Mouse (Mus musculus): ENCODE measurements around the gene Tspan10. TPM values are rescaled to one million over a fixed set of nuclear protein-coding genes. Genes with fewer than 3 reads are reported as not detected.
"Not testable (repeated sequence)": the region's sequence is repeated elsewhere in the genome, so short reads cannot be mapped to it uniquely, and the experiment has no call there.

Tspan10 gene
- not detected for total RNA-seq (2021)
- long read RNA-seq, partial matches to known transcripts, result 1 of 2 reads
- long read RNA-seq, other reads (novel, unspliced or antisense), result 1 of 2 reads

DNA sequence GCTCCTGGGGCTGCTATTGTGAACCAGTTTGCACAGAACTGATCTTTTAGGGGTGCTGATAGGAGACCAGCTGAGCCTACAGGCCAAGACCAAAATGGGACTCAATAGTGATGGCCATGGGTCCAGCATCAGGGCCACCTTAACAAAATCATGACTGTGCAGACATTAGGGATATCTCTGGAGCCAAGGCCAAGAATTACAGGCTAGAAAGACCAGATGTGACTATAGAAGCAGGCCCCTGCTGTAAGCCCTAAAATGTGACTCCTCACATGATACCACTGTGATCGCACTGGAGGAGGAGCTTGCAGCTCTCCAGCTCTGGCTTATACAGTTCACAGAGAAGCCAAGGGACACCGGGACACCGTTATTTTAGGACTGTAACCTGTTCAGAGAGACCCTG is at the start of gene Tspan10:
Gene Tspan10, plus strand, starts transcription at position 301 of the 400 bp plus-strand sequence.
- DNase-seq (ENCODE audit: low spot score in 2 of 2), result no peak

DNA sequence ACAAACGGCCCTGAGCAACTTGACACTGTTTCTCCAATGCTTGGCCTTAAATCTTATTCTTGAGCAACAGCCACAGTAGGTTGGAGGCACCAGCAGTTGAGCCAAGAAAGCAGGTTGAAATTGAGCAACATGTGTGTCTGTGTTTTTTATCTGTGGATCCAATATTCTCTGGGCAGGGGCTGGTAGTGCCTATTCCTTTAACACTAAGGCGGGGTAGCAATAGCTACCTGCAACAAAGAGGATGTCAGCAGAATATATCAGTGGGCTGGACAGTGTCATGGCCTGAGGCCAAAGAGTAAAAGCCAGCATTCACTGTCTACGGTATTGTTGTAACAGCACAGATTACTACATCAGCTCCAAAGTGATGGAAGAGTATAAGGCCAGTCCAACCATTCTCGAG is 46.8 kb upstream of the Tspan10 start:
- DNase-seq (ENCODE audit: low spot score in 2 of 2), result no peak

DNA sequence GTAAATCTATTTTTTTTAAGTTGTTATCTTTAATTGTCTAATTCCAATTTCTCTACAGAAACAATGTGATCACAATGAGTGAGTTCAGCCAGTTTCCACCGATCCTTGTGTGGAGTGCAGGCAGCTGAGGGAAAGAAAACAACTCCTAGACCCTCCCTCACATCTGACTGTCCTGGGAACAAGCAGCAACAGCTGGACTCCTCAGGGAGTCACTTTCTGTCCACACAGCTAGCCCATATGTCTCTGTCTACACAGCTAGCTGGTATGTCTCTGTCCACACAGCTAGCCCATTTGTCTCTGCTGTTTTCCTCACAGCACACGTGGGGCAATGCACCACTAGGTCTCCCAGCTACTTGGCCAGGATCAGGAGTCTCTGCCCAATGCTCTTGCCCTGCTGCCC is 44.8 kb upstream of the Tspan10 start:
- DNase-seq (ENCODE audit: low spot score in 2 of 2), result no peak

DNA sequence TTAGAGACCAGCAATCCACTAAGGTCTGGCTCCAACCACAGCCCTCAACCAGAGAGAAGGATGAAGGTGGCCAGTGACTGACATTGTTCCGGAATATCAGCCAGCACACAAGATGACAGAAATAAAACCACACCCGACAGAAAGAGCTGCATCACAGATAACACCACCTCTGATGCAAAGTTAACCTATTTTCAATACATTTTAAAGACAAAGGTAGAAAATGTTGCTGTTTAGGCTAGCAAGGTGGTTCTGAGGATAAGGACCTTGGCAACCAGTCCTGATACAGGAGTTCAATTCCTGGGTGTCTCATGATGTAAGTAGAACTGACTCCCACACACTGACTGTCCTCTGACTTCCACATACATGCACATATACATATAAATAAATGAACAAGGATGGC is 43.1 kb upstream of the Tspan10 start:
- no peak for DNase-seq (ENCODE audit: low spot score in 2 of 2)

DNA sequence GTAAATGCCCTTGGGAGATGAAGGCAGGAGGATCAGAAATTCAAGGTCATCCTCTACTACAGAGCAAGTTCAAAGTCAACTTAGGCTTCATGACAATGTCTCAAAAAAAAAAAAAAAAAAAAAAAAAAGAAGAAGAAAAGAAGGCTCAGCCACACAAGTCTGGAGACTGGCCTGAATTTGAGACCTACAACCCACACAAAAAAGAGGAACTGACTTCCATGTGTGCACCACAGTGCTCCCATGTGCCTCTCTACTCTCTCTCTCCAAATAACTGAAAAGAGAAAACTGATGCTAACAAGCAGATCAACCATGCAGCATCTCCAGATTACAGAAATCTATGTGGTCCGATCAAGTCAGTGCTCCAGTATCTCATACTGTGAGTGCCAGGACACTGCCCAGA is 37.6 kb upstream of the Tspan10 start:
- no peak for DNase-seq (ENCODE audit: low spot score in 2 of 2)

DNA sequence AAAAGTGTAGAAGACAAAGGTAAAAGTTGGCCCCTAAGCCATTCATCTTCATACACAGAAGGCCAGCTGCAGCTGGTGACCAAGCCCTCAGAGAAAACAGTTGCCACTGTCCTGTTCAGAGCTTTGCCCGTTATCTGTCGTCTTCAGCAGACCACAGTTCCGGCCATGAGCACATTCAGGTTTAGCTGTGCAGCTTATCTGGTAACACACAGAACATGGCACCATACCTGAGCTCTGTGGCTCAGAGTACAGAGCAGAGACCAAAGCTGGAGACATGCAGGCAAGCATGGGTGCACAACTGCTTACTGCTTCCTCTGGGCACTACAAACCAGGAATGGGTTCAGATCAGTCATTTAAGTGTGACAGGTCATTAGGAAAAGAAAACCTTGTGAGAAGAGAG is 36.6 kb upstream of the Tspan10 start:
- no peak for DNase-seq (ENCODE audit: low spot score in 2 of 2)

DNA sequence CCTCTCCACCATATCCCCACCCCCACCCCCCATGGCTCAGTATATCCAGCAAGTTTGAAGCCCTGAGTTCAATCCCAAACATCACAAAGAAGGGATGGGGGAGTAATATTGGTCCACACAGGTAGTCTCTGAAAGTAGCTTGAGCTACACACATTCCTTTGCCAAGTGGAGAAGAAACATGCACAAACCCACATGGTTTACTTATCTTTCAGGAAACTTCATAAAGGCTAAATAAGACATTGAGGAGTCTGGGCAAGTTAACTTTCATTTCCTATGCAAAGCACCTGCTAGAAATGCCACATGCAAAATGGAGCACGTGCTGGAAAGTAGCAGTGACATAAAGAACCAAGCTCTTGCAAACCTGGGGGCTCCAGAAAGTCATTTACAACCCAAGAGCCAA is 36.0 kb upstream of the Tspan10 start:
- no peak for DNase-seq (ENCODE audit: low spot score in 2 of 2)

DNA sequence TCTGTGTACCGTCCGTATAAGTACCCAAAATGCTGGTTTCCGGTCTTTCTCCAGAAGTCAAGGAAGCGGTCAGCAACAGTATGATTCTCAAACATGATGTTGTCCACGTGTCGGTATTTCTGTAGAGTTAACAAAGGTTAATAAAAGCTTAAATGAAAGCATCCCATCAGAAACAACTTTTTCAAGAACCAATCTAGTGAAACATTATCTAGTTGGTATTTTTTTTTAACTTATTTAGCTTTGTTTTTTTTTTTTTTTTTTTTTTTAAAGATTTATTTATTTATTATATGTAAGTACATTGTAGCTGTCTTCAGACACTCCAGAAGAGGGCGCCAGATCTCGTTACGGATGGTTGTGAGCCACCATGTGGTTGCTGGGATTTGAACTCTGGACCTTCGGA is 28.8 kb upstream of the Tspan10 start:
- not testable (repeated sequence) for DNase-seq (ENCODE audit: low spot score in 2 of 2)

DNA sequence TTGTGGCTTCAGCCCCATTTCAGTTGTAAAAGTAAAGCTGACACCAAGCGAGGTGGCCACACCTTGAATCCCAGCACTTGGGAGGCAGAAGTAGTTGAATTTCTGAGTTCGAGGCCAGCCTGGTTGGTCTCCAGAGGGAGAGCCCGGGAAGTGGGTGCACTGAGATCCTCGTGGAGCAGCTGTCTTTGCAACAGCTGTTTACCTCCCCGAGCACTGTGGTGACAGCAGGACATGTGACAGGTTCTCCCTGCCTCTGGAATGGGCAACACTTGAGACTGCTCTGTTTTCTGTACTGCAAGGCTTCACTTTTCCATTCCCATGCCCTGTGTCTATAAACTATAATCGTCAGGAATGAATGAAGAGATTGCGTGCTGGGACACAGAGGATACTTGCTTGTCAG is 24.6 kb upstream of the Tspan10 start:
- DNase-seq (ENCODE audit: low spot score in 2 of 2), result no peak

DNA sequence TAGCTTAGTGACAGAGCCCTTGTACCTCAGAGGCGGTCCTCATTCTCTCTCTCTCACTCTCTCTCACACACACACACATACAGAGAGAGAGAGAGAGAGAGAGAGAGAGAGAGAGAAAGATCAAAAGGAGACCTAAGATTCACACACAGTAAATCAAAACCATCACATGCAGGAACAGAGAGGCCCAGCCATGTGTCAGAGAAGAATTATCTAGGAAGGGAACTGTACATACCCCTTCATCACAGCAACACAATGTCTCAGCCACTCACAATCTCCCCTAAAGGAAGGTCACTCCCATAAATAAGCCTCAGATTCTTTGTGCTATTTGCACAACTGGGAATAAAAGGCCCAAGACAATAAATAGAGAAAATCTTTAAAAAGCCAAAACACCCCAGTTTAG is 23.9 kb upstream of the Tspan10 start:
- DNase-seq (ENCODE audit: low spot score in 2 of 2), result no peak

DNA sequence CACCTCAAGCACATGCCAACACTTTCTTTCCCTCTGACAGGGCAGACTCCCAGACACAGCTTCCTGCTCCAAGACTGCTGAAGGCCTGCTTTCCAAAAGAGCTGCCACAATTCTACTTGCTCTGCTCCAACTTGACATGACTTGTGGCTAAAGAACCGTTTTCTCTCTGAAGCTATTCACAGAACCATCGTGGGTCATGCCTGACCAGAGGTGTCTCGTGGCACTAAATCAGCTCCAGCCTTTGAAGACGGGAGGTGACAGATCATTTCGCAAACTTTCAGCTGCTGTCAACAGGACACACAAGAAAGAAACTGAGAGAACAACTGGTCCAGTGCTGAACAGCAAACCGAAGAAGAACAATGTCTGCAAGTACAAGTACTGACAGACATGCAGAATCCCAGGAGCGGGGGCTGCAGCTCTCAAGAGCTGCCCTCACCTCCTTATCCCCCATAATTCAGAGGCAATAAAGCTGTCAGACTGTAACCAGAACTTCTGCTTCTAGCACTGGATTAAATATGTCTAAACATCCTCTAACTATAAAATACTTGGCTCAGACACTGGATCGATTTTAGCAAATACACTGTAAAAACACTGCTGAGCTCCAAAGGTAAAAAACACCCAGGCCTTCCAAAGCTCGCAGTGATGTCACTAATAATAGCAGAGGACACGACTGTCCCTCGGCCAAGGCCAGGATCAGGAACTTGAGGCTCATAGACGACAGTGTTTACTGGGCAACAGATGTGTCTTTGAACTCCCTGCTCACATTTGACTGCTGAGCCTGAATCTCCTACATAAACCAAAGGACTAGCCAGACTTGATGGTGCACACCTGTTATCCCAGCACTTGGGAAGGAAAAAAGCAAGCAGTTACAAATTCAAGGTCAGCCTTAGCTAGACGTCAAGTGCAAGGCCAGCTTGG is 19.5 kb upstream of the Tspan10 start:
- DNase-seq (ENCODE audit: low spot score in 2 of 2), result no peak

DNA sequence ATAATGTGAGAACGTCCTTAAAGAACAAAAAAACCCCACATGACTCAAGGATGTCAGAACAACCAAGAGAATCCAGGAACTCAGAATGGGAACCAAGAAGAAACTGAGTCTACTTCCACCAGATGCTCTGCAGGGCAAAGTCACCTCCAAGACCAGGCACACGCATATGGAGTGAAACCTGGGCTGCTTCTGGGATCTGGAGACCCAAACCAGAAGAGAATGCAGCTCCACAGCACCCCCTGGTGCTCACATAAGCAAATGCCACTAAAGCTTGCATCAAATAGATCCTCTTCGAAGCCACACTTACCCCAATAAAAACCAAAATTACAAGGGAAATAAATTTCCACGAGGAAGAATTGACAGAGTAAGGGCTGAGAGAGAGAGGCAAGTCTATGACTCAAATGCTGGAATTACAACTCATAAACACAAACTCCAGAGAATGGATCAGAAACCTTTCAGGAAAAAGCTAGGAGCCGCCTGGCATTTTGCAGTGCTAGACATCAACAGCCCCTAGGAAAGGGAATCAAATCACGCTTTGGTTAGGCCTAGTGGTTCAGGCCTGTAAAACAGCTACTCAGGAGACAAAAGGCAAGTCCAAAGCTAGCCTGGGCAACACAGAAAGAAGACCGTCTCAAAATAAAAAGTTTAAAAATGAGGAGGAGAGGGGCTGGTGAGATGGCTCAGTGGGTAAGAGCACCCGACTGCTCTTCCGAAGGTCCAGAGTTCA is 18.7 kb upstream of the Tspan10 start:
- DNase-seq (ENCODE audit: low spot score in 2 of 2), result peak; percentile 30 to 72

DNA sequence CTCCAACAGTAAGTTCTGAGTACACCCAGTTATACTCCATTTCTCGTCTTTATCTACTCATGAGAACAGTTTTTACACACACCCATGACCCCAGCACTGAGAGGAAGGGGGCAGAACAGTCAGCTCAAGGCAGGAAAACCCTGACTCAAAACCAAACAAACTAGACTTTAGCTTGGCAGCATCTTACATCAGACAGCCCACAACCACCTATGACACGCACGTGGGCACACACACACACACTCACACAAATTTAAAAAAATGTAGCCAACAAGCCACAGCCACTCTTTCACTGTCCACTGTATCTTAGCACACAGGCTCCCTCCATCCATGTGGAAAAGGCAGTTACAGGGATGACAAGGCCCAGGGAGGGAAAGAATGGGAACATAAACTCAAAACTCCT is 15.7 kb upstream of the Tspan10 start:
- no peak for DNase-seq (ENCODE audit: low spot score in 2 of 2)

DNA sequence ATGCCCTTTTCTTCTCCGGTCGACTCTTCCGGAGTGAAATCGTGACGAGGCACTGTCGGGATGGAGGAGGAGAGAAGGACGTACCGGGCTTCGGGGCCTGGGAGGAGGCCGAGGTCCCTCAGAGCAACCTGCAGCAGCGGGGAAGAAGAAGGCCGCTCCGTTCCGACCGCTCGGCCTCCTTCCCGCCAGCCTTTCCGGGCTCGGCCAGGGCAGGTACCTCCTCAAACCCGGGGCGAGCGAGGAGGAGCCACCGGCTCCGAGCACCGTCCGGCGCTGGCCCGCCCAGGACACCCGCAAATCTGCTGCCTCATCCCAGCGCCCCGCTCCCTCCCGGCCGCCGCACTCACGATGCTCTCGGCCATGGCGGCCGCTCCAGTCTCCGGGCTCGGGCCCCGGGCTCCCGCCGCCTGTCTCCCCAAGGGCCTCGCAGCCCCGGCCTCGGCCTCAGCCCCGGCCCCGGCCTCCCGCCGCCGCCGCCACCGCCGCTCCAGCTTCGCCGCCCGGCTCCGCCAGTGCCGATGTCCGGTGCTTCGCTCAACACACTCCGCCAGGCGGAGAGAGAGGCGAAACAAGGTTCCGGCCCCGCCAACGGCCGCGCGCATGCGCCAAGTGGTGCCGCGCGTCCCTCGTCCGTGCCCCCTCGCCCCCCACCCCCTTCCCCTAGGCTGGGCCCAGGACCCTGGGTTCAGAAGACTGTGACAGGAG is 5.1 kb upstream of the Tspan10 start, which contains the start of gene Nploc4:
Gene Nploc4, minus strand, starts transcription at position 557 of the 705 bp plus-strand sequence.
- peak; percentile 75 to 86 for DNase-seq (ENCODE audit: low spot score in 2 of 2)

DNA sequence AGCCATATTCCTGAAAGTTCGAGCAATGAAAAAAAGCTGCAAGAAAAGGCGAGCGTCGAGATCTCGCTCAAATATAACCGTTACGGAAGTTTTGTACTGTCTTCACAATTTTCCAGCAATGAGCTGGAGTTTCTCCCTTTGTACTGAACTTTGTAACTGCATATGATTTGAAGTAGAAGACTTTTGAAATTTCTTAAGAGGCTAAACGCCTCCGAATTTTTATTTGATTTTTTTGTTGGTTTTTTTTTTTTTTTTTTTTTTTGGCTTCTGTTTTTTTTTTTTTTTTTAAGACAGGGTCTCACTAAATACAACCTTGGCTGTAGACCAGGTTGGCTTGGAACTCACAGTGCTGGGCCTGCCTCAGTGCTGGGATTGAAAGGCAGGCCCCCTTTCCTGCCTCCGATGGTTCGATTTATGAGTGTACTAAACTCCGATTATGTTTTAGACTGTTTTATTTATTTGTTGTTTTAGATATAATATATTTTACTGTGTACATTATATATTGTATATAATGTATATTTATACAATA is 4.5 kb upstream of the Tspan10 start:
- no peak for DNase-seq (ENCODE audit: low spot score in 2 of 2)

DNA sequence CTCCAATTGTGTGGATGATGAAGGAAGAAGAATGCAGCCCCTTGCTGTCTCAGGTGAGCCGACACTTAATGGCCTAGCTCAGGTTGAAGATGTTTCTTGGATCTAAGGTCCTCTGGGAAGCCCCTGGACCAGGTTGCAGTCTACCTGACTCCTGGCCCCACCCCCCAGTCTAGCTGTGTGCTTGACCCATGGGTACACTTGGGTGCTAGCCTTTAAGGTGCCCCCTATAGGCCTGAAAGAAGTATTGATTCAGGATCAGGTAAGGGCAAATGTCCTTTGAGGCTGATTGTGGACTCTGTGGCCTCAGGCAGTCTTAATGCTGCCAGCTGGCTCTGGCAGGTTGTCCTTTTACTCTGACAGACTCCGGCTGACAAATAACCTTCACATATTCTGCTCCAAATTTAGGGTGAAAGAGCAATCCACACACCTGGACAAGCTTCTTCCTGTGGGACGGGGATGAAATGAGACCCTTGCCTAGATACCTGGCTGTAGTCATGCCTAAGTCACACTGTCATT is 379 bp downstream of the Tspan10 start:
- DNase-seq (ENCODE audit: low spot score in 2 of 2), result no peak

DNA sequence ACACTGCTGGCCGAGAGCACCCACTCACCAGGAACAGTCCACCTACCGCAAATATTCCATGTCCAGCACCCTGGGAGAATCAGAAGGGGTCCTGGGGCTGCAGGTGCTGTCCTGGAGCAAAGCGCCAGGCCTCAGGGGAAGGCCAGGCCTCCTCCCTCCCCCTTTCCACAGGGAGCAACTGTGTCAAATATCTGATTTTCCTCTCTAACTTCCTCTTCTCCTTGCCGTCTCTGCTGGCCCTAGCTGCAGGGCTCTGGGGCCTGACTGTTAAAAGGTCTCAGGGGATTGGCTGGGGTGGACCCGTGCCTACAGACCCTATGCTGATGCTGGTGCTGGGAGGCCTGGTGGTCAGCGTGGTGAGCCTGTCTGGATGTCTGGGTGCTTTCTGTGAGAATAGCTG is 1.7 kb downstream of the Tspan10 start:
- DNase-seq (ENCODE audit: low spot score in 2 of 2), result no peak

DNA sequence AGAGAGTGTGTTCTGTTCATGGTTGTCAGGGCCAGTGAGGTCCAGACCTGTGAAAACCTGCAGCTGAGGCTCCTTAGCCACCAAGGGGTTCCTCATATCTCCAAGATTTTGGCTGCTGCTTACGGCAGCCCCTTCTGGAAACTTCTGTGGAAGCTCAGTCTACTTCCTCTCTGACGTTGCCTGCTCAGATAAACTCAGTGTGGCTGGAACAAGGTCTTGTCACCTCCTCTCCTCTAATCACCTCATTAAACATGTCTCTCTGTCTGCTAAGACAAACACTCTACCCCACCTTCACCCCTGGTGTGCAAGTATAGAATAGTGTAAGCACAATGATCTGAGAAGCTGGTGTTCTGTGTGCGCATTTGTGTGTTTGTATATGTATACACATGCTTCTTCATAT is 3.0 kb downstream of the Tspan10 start:
- no peak for DNase-seq (ENCODE audit: low spot score in 2 of 2)

DNA sequence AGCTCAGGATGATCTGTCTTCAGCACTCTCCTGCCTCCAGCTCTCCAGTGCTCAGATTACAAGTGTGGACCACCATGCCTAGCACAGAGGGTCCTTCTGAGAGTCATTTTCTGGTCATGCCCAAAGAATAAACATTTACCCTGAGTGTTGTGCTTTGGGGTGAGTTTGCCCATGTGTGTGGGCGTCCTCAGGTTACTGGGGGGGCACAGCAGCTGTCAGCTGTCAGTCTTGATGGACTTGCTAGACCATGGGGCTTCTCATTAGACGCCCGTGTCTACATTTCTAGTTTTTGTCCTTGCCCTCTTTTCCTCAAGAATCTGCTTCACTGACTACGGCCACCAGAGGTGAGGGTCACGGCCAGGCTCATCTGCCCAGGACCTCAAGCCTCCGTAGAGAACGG is 4.7 kb downstream of the Tspan10 start:
- no peak for DNase-seq (ENCODE audit: low spot score in 2 of 2)

DNA sequence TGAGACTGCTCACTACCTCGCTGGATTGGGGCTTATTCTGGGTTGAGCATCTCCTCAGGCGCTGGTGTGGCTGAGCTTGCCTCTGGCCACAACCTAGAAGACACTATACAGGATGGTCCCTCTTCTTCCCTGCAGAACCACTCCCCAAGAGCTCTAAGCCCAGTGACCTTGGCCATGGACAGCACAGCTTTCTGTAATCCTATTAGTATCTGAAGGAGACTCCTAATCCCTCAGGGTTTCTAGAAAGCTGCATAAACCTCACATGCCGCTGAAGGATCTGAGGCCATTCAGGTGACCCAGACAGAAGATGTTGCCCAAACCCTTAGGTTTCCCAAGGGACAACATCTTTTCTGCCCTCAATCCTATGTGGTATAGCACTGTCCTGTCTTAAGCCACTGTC is 9.8 kb downstream of the Tspan10 start:
- DNase-seq (ENCODE audit: low spot score in 2 of 2), result no peak

DNA sequence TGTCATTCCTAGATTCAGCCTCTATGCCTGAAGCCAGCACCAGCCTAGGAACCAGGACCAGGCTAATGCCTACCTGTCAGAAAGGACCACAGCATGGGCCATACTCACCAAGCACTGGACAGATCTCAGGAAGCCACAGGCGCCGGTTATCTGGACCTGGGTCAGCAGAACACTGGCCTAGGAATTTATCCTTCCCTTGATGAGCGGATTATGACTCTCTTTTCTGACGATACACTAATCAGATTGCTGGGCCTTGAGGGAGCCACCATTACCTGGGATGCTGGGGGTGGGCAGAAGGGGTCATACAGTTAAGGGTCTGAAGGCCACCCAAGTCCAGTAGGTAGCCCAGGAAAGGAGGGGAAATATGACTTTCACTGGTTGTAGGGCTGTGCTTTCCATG is 10.9 kb downstream of the Tspan10 start, which contains the start of gene Pde6g:
Gene Pde6g, minus strand, starts transcription at position 195 of the 400 bp plus-strand sequence.
- DNase-seq (ENCODE audit: low spot score in 2 of 2), result no peak
